Mouse (Mus musculus): ENCODE results near the gene Tvp23b. TPM values are rescaled to one million over a fixed set of nuclear protein-coding genes. Genes with fewer than 3 reads are reported as not detected.

Gene Tvp23b
- polyA plus RNA-seq, 1 experiment from 2014 or later = 40.5 TPM

DNA sequence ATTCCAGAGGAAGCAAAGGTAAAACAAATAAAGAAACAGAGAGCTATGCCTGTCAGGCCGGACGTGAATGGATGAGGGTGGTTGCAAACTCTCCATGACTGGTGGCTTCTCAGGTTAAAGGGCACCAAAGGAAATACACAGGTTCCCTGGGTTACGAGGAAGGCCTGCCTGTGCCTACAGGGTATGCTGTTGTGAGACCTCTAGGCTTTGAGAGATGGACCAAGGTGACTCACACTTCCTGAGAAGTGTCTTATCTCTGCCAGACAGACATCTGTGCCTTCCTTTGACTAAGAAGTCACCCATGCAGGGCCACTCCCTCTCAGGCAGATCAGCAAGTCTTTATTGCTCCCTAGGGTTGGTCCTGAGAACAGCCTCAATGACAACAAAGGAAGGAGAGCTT is 50.5 kb downstream of the Tvp23b start:
- Histone ChIP-seq H3K27me3 (replicated peaks) (no peaks in the 10 kb centered on the region), H3K27ac (no peak overlapping the region), H3K4me1 (no peaks in the 10 kb centered on the region), H3K36me3 (no peaks in the 10 kb centered on the region), H3K9me3 (0 out of 2 replicates have a peak, but pooled peaks cover 7% of the 10 kb centered on the region), H3K4me3 (no peak overlapping the region), H3K9ac (no peak overlapping the region), H3K4me2 (replicated peaks) (no peak overlapping the region)
- no peak for ATAC-seq (ENCODE audit: low FRiP score, low read depth)
- 71% methylated on average over 3 of the region's 3 CpGs for WGBS

DNA sequence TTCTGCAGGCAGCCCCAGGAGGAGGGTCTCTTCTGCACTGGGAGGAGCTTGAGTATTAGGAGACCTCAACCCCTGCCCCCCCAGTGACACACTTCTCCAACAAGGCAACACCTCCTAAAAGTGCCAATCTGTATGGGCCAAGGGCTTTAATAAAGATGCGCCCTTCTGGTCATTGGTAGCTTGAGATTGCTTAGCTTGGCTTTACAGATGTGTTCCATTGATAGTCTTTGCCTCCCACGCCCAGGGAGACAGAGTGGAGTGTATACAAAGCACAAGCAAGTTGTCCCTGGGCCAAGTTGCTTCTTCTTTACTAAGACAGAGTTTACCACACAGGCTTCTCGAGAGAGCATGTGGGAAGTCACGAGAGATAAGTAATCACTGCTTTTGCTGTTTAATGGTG is 51.3 kb downstream of the Tvp23b start:
- 86% methylated on average over 4 of the region's 4 CpGs for WGBS
- no peak for ATAC-seq (ENCODE audit: low FRiP score, low read depth)

DNA sequence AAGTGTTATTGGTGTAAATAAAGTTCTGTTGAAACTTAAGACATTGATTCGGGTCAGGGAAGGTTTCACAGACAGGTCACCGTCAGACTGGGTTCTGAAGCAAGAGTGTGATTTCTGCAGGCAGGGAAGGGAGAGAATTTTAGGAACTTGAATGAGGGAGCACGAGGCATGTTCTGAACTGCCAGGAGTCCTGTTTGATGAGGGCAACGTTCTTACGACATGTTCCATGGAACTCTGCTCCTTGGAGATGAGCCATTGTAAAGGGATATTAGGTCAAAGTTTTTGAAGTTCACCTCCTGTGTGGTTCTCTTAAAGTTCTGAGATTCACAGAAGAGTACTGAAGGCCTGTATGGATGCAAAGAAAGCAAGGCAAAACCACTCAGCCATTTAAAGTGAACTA is 51.9 kb downstream of the Tvp23b start:
- Histone ChIP-seq H3K4me2 (replicated peaks) (no peak overlapping the region), H3K9me3 (0 out of 2 replicates have a peak, but pooled peaks cover 7% of the 10 kb centered on the region), H3K27me3 (replicated peaks) (no peaks in the 10 kb centered on the region), H3K9ac (no peak overlapping the region), H3K4me1 (no peaks in the 10 kb centered on the region), H3K36me3 (no peaks in the 10 kb centered on the region), H3K4me3 (no peak overlapping the region), H3K27ac (no peak overlapping the region)
- ATAC-seq (ENCODE audit: low FRiP score, low read depth) = no peak
- WGBS = 88% methylated on average over 5 of the region's 5 CpGs

More for the DNA sequence above, 51.3 kb downstream of the Tvp23b start:
- no peak overlapping the region for H3K27ac ChIP-seq
- no peak overlapping the region for H3K4me3 ChIP-seq
- no peak overlapping the region for H3K9ac ChIP-seq
- H3K4me2 ChIP-seq (replicated peaks) = no peak overlapping the region
- no peaks in the 10 kb centered on the region for H3K36me3 ChIP-seq
- H3K9me3 ChIP-seq = 0 out of 2 replicates have a peak, but pooled peaks cover 7% of the 10 kb centered on the region
- H3K27me3 ChIP-seq (replicated peaks) = no peaks in the 10 kb centered on the region
- H3K4me1 ChIP-seq = no peaks in the 10 kb centered on the region

DNA sequence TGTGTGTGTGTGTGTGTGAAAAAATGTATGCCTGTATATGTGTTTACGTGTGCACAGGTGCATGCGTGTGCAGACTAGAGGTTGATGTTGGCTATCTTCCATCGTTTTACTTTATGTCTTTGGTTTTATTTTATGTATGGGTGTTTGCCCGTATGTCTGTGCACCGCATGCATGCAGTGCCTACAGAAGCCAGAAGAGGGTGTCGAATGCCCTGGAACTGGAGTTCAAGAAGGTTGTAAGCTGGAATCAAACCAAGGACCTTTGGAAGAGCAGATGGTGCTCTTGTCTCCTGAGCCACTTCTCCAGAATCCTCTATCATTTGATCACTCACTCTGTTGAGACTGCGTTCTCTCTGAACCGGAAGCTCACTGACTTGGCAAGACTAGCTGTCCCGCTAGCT is 53.8 kb downstream of the Tvp23b start:
- H3K27ac ChIP-seq = no peak overlapping the region

DNA sequence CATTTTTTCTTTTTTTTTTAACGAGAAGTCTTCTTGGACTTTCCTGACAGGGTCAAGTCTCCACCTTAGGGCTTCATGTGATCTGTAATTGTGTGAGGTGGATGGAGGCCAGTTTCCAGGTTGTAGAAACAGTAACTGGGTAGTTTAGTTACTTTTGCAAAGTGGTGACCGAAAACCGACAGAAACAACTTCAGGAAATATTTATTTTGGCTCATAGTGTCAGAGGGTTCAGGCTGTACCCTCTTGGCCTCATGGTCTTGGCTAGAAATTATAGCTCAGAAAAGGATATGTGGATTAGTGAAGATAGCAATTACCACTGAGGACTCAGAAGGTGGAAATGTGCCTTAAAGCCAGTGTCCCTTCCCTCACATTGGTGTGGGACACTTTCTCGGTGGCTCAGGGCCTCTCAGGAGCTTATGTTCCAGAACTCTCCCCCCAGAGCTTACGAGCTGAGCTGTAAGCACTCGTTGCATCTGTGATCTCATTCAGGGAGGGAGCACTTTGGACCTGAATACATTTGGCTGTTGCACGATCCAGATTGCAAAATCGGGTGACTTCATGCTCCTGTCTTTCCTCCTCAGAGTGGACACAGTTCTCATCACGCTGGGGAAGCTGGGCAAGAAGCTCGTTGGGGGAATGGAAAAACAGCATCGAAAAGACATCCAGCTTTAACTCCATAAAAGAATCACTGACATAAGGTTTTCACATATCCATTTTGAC is 55.7 kb downstream of the Tvp23b start:
- Histone ChIP-seq H3K36me3 (no peaks in the 10 kb centered on the region), H3K4me1 (no peaks in the 10 kb centered on the region), H3K4me2 (replicated peaks) (no peak overlapping the region), H3K9ac (no peak overlapping the region), H3K27ac (no peak overlapping the region), H3K4me3 (no peak overlapping the region), H3K27me3 (replicated peaks) (no peaks in the 10 kb centered on the region), H3K9me3 (no peaks in the 10 kb centered on the region)
- no peak for ATAC-seq (ENCODE audit: low FRiP score, low read depth)
- WGBS = 90% methylated on average over 11 of the region's 11 CpGs

More for the DNA sequence above, 53.8 kb downstream of the Tvp23b start:
- H3K4me2 ChIP-seq (replicated peaks) = no peak overlapping the region
- WGBS = 89% methylated on average over 9 of the region's 9 CpGs
- no peak for ATAC-seq (ENCODE audit: low FRiP score, low read depth)
- H3K4me3 ChIP-seq = no peak overlapping the region
- no peaks in the 10 kb centered on the region for H3K27me3 ChIP-seq (replicated peaks)
- H3K9me3 ChIP-seq = no peaks in the 10 kb centered on the region
- H3K36me3 ChIP-seq = no peaks in the 10 kb centered on the region
- H3K4me1 ChIP-seq = no peaks in the 10 kb centered on the region
- no peak overlapping the region for H3K9ac ChIP-seq

DNA sequence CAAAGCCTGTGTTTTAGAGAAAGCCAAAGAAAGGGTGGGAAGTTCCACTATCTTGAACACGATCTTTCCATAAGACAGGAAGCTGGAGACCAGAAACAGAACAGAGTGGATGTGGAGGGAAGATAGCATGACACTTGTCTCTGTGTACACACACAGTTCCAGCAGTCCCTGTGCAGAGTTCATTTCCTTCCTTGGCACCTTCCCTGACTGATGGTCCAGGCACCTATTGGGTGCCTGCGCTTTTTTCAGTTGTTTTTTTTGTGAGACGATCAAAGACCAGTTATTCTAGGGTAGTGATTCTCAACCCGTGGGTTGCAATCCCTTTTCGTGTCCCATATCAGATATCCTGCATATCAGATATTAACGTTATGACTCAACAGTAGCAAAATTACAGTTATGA is 58.7 kb downstream of the Tvp23b start:
- no peak for ATAC-seq (ENCODE audit: low FRiP score, low read depth)
- no peaks in the 10 kb centered on the region for H3K9me3 ChIP-seq

DNA sequence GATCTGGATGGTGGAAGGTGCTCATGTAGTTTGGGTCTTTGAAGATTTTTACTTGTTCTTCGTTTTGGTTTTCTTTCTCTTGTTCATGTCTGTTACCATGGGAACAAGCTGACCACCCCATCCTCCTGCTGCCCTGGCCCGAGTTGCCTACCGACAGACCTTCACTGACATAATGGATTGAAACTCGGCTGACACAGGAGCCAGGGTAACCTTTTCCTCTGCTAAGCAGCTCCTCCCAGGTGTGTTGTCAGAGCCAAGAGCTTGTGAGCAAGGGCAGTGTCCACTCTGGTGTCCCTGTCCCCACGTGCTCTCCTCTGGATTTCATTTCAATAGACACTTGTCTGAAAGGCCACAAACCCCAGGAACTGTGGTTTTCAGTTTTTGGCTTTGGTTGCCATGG is 59.7 kb downstream of the Tvp23b start:
- 77% methylated on average over 5 of the region's 5 CpGs for WGBS
- no peak for ATAC-seq (ENCODE audit: low FRiP score, low read depth)
- H3K9ac ChIP-seq = no peak overlapping the region
- H3K4me1 ChIP-seq = no peaks in the 10 kb centered on the region
- H3K27ac ChIP-seq = no peak overlapping the region
- no peak overlapping the region for H3K4me2 ChIP-seq (replicated peaks)
- H3K4me3 ChIP-seq = no peak overlapping the region
- no peaks in the 10 kb centered on the region for H3K27me3 ChIP-seq (replicated peaks)
- H3K9me3 ChIP-seq = no peaks in the 10 kb centered on the region
- no peaks in the 10 kb centered on the region for H3K36me3 ChIP-seq

More for the DNA sequence above, 58.7 kb downstream of the Tvp23b start:
- Histone ChIP-seq H3K27ac (no peak overlapping the region), H3K4me2 (replicated peaks) (no peak overlapping the region), H3K4me1 (no peaks in the 10 kb centered on the region), H3K36me3 (no peaks in the 10 kb centered on the region), H3K27me3 (replicated peaks) (no peaks in the 10 kb centered on the region), H3K4me3 (no peak overlapping the region), H3K9ac (no peak overlapping the region)
- 86% methylated on average over 6 of the region's 6 CpGs for WGBS

DNA sequence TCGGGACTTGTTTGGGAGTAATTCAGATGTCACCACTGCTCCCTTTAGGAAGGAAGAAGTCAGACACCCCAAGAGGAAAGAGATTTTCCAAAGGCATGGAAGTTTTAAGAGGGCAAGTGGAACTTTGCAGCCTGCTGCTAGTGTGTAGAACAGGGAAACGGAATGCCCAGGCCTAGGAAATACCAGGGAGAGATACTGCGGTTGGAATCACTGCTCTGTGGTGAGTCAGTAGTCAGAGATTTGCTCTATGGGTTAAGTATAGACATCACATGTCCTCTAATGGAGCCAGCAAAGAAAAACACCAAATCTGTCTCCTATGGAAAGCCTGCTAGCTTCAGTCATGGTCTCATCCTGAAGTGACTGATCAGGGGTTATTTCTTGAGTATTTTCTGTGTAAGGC is 60.9 kb downstream of the Tvp23b start:
- no peak overlapping the region for H3K4me2 ChIP-seq (replicated peaks)
- H3K27ac ChIP-seq = no peak overlapping the region
- 95% methylated on average over 3 of the region's 3 CpGs for WGBS
- H3K36me3 ChIP-seq = no peaks in the 10 kb centered on the region
- no peaks in the 10 kb centered on the region for H3K27me3 ChIP-seq (replicated peaks)
- no peaks in the 10 kb centered on the region for H3K4me1 ChIP-seq
- no peak overlapping the region for H3K9ac ChIP-seq
- H3K4me3 ChIP-seq = no peak overlapping the region
- H3K9me3 ChIP-seq = no peaks in the 10 kb centered on the region
- no peak for ATAC-seq (ENCODE audit: low FRiP score, low read depth)

DNA sequence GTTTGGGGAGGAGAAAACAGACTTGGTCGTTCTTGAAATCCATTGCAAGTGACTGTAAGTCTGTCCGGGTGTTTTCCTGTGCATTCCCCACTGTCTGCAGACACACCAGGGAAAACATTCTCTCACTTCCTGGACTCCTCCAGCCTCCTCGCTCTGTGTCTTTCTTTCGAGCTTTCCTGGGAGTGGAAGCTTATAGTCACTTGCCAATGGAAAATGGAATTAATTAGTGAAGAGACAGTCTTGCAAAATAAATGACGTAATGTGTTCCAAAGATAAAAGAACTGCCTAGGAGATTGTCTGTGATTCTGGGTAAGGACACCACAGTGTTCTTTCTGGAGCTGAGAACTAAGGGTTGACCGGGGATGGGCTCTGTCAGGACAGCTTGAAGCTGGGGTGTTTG is 64.3 kb downstream of the Tvp23b start:
- no peaks in the 10 kb centered on the region for H3K9me3 ChIP-seq
- H3K9ac ChIP-seq = no peak overlapping the region
- H3K4me2 ChIP-seq (replicated peaks) = no peak overlapping the region
- no peaks in the 10 kb centered on the region for H3K36me3 ChIP-seq
- 82% methylated on average over 6 of the region's 6 CpGs for WGBS
- no peaks in the 10 kb centered on the region for H3K4me1 ChIP-seq
- H3K4me3 ChIP-seq = no peak overlapping the region
- ATAC-seq (ENCODE audit: low FRiP score, low read depth) = no peak
- H3K27ac ChIP-seq = no peak overlapping the region
- H3K27me3 ChIP-seq (replicated peaks) = no peaks in the 10 kb centered on the region

DNA sequence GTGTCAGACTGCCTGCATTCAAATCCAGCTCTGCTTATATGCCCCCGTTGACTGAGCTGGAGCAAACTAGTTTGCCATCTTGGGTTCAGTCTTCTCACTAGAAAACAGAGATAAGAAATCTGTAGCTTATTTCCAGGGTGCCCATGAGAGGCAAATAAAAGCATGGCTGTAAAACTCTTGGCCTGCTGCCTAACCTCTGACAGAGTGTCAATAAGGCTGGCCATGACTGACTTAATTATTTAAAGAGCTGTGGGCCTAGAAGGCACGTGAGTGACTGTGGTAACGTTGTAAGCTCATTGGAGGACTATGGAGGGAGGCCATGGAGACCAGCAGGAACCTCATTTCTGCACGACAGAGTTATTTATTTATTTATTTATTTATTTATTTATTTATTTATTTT is 66.3 kb downstream of the Tvp23b start:
- no peak for ATAC-seq (ENCODE audit: low FRiP score, low read depth)
- 57% methylated on average over 4 of the region's 4 CpGs for WGBS
- H3K27ac ChIP-seq = no peak overlapping the region

DNA sequence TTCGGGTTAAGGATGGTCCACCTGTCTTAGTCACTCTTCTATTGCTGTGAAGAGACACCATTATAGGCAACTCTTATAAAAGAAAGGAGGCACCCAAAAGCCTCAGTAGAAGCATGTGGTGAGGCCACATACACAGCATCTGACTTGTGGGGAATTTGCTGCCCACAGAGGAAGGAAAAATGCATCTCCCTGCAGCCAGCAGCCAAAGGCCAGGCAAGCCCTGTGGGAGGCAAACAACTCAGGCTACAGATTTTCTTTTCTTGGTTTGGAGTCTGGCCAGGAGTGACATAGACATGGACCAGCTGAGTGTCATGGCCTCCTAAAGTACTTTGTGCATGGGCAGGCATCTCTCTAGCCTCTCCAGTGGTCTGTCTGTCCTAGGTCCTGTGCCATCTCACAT is 70.3 kb downstream of the Tvp23b start:
- no peak for ATAC-seq (ENCODE audit: low FRiP score, low read depth)
- no peak overlapping the region for H3K27ac ChIP-seq
- H3K9me3 ChIP-seq = no peaks in the 10 kb centered on the region
- no peak overlapping the region for H3K4me3 ChIP-seq
- no peak overlapping the region for H3K9ac ChIP-seq
- H3K4me1 ChIP-seq = no peaks in the 10 kb centered on the region
- H3K27me3 ChIP-seq (replicated peaks) = no peaks in the 10 kb centered on the region
- 90% methylated on average over 1 of the region's 1 CpGs for WGBS
- no peak overlapping the region for H3K4me2 ChIP-seq (replicated peaks)
- no peaks in the 10 kb centered on the region for H3K36me3 ChIP-seq

More for the DNA sequence above, 66.3 kb downstream of the Tvp23b start:
- no peaks in the 10 kb centered on the region for H3K9me3 ChIP-seq
- no peak overlapping the region for H3K4me3 ChIP-seq
- H3K9ac ChIP-seq = no peak overlapping the region
- H3K36me3 ChIP-seq = no peaks in the 10 kb centered on the region
- H3K4me2 ChIP-seq (replicated peaks) = no peak overlapping the region
- H3K27me3 ChIP-seq (replicated peaks) = no peaks in the 10 kb centered on the region
- H3K4me1 ChIP-seq = no peaks in the 10 kb centered on the region

DNA sequence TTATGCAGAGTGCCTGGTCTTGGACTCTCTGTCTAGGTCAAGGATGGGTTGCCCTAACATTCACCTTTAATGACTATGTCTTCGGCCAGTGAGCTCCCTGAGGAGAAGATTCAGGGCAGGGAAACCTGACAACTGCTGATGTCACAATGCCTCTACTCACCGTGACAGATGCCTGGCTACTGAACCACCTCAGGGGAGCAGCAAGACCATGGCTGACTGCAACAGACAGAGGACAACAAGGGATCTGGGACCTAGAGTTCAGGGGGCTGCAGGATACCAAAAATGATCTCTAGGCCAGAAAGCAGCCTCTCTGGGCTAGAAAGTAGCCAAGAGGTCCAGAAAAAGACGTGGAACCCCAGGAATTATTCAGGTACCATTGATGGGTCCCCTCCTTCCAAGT is 71.8 kb downstream of the Tvp23b start, which contains the start of gene Cdrt4:
Cdrt4 (plus strand) TSS at position 182 of the 400 bp plus-strand sequence.
- Histone ChIP-seq H3K4me1 (no peaks in the 10 kb centered on the region), H3K4me3 (no peak within 1 kb of the TSS), H3K36me3 (no peaks in the 10 kb centered on the region), H3K9me3 (no peaks in the 10 kb centered on the region), H3K4me2 (replicated peaks) (no peak within 1 kb of the TSS), H3K27me3 (replicated peaks) (no peaks in the 10 kb centered on the region), H3K27ac (no peak within 1 kb of the TSS), H3K9ac (no peak within 1 kb of the TSS)
- WGBS = 79% methylated on average over 3 of the region's 3 CpGs
- ATAC-seq (ENCODE audit: low FRiP score, low read depth) = no peak

DNA sequence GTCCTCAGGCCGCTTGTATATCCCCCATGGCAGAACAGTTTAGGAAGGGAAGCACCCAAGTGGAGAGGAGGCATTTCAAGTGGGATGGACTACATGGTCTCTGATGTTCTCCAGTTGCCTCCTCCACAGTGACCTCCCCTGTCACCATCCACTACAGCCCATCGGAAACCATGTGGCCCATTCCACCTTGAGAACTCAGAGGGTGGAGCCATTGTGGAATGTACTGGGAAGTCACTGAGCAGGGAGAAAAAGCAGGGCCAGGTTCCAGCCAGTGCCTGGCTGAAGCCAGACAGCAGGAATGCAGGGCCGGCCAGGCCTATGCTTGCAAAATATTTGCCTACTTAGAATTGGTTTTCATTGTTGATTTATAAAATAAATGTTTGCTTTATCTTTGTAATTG is 75.5 kb downstream of the Tvp23b start:
- Histone ChIP-seq H3K9me3 (no peaks in the 10 kb centered on the region), H3K4me2 (replicated peaks) (no peak overlapping the region), H3K9ac (no peak overlapping the region), H3K4me1 (no peaks in the 10 kb centered on the region), H3K4me3 (no peak overlapping the region), H3K27me3 (replicated peaks) (no peaks in the 10 kb centered on the region), H3K36me3 (no peaks in the 10 kb centered on the region), H3K27ac (no peak overlapping the region)
- WGBS = 78% methylated on average over 2 of the region's 3 CpGs
- ATAC-seq (ENCODE audit: low FRiP score, low read depth) = no peak

Data from neural tube, embryonic 12.5 days (tissue).